Mouse (Mus musculus) MEL (cell line): Measurements from ENCODE around the gene Tmem260. TPM values are rescaled to one million over a fixed set of nuclear protein-coding genes. Genes with fewer than 3 reads are reported as not detected.

ENCODE experiments used
- DNase-seq: peaks from one replicate; pipeline ENCODE4 v3.0.0; 2011; ENCODE audit warnings: low read depth, low spot score
- H3K27ac ChIP-seq: 2 replicates; pipeline ENCODE4 v1.5.1; 2012; ENCODE audit warnings: low read depth, mild to moderate bottlenecking, control low read depth, low read length, moderate library complexity; ENCODE audit not compliant: control insufficient read depth
- H3K27me3 ChIP-seq, 2 experiments: fragments of 150-350 bp in 1 of 2; sonication (generic) in 1 of 2; 2 replicates each; pipeline ENCODE4 v1.6.1; 2012; ENCODE audit warnings: low read length in 2 of 2, mild to moderate bottlenecking in 2 of 2, improper control_type of control experiment in 1 of 2, moderate library complexity in 1 of 2; ENCODE audit not compliant: insufficient read depth in 2 of 2, control insufficient read depth in 1 of 2
- H3K36me3 ChIP-seq, 2 experiments: 2 replicates each; pipeline ENCODE4 v1.6.1; 2012 to 2014; ENCODE audit warnings: low read length in 2 of 2, improper control_type of control experiment in 1 of 2, inconsistent platforms in 1 of 2, mild to moderate bottlenecking in 1 of 2; ENCODE audit not compliant: insufficient read depth in 2 of 2, control insufficient read depth in 1 of 2
- H3K4me1 ChIP-seq, 2 experiments: fragments of 150-350 bp in 1 of 2; sonication (generic) in 1 of 2; 2 replicates each; pipeline ENCODE4 v1.6.1; 2012; ENCODE audit warnings: low read length in 2 of 2, improper control_type of control experiment in 1 of 2, mild to moderate bottlenecking in 1 of 2; ENCODE audit not compliant: insufficient read depth in 2 of 2, control insufficient read depth in 1 of 2
- H3K4me3 ChIP-seq, 2 experiments: fragments of 150-350 bp in 1 of 2; sonication (generic) in 1 of 2; 2 replicates each; pipeline ENCODE4 v1.5.1; 2012; ENCODE audit warnings: low read depth in 2 of 2, low read length in 2 of 2, mild to moderate bottlenecking in 2 of 2, moderate library complexity in 2 of 2, control low read depth in 1 of 2, improper control_type of control experiment in 1 of 2; ENCODE audit not compliant: control insufficient read depth in 1 of 2, insufficient read depth in 1 of 2
- H3K79me2 ChIP-seq: 2 replicates; pipeline ENCODE4 v1.6.1; 2012; ENCODE audit warnings: mild to moderate bottlenecking, low read length, moderate library complexity; ENCODE audit not compliant: control insufficient read depth, poor library complexity, insufficient read depth
- H3K9ac ChIP-seq: 2 replicates; pipeline ENCODE4 v1.6.1; 2012; ENCODE audit warnings: low read depth, mild to moderate bottlenecking, control low read depth, low read length, moderate library complexity; ENCODE audit not compliant: control insufficient read depth, poor library complexity, severe bottlenecking
- H3K9me3 ChIP-seq: fragments of 150-350 bp; sonication (generic); replicated peaks from 2 replicates; pipeline ENCODE4 v1.6.1; 2012; ENCODE audit warnings: mild to moderate bottlenecking, low read length, improper control_type of control experiment, moderate library complexity; ENCODE audit not compliant: insufficient read depth
- BHLHE40 ChIP-seq: IDR thresholded peaks from 2 replicates; pipeline ENCODE4 v1.6.1; 2012; ENCODE audit warnings: low read depth, mild to moderate bottlenecking, inconsistent platforms, low read length, improper control_type of control experiment, borderline replicate concordance
- CHD1 ChIP-seq: IDR thresholded peaks from 2 replicates; pipeline ENCODE4 v1.6.1; 2012; ENCODE audit warnings: low read depth, mild to moderate bottlenecking, inconsistent platforms, low read length, improper control_type of control experiment
- CHD2 ChIP-seq: IDR thresholded peaks from 2 replicates; pipeline ENCODE4 v1.6.1; 2011; ENCODE audit warnings: low read length, improper control_type of control experiment
- CTCF ChIP-seq, 3 experiments: IDR thresholded peaks in 2 of 3; conservative IDR thresholded peaks in 1 of 3; 2 replicates each; pipeline ENCODE4 v1.5.1; 2011 to 2012; ENCODE audit warnings: low read length in 3 of 3, low read depth in 2 of 3, mild to moderate bottlenecking in 2 of 3, improper control_type of control experiment in 1 of 3, inconsistent platforms in 1 of 3, mixed read lengths in 1 of 3, moderate library complexity in 1 of 3; ENCODE audit not compliant: control insufficient read depth in 1 of 3, insufficient read depth in 1 of 3, poor library complexity in 1 of 3, severe bottlenecking in 1 of 3
- E2F4 ChIP-seq: IDR thresholded peaks from 2 replicates; pipeline ENCODE4 v1.6.1; 2011; ENCODE audit warnings: low read depth, low read length, improper control_type of control experiment, borderline replicate concordance
- ELF1 ChIP-seq: IDR thresholded peaks from 2 replicates; pipeline ENCODE4 v1.6.1; 2014; ENCODE audit warnings: low read depth, mild to moderate bottlenecking, inconsistent platforms, low read length, improper control_type of control experiment, moderate library complexity
- EP300 ChIP-seq, 2 experiments: IDR thresholded peaks; 2 replicates each; pipeline ENCODE4 v1.6.1; 2011; ENCODE audit warnings: improper control_type of control experiment in 2 of 2, low read length in 2 of 2, low read depth in 1 of 2, mild to moderate bottlenecking in 1 of 2
- ETS1 ChIP-seq: IDR thresholded peaks from 2 replicates; pipeline ENCODE4 v1.6.1; 2012; ENCODE audit warnings: low read depth, mild to moderate bottlenecking, inconsistent platforms, low read length, improper control_type of control experiment, moderate library complexity
- GABPA ChIP-seq: IDR thresholded peaks from 2 replicates; pipeline ENCODE4 v1.6.1; 2012; ENCODE audit warnings: low read depth, mild to moderate bottlenecking, inconsistent platforms, low read length, improper control_type of control experiment, moderate library complexity
- GATA1 ChIP-seq: IDR thresholded peaks from 2 replicates; pipeline ENCODE4 v1.6.1; 2011; ENCODE audit warnings: low read depth, low read length, improper control_type of control experiment
- KAT2A ChIP-seq: conservative IDR thresholded peaks from 2 replicates; pipeline ENCODE4 v1.6.1; 2012; ENCODE audit warnings: low read depth, low read length, improper control_type of control experiment, inconsistent platforms
- MAFK ChIP-seq: IDR thresholded peaks from 2 replicates; pipeline ENCODE4 v1.6.1; 2011; ENCODE audit warnings: low read depth, mild to moderate bottlenecking, low read length, improper control_type of control experiment, borderline replicate concordance
- MAX ChIP-seq: IDR thresholded peaks from 2 replicates; pipeline ENCODE4 v1.6.1; 2011; ENCODE audit warnings: low read length, improper control_type of control experiment
- MAZ ChIP-seq: IDR thresholded peaks from 2 replicates; pipeline ENCODE4 v1.6.1; 2012; ENCODE audit warnings: low read depth, mild to moderate bottlenecking, inconsistent platforms, low read length, improper control_type of control experiment
- MEF2A ChIP-seq: IDR thresholded peaks from 2 replicates; pipeline ENCODE4 v1.6.1; 2014; ENCODE audit warnings: low read depth, mild to moderate bottlenecking, inconsistent platforms, low read length, improper control_type of control experiment; ENCODE audit not compliant: poor library complexity, insufficient replicate concordance, severe bottlenecking; ENCODE audit errors: extremely low read depth
- MXI1 ChIP-seq: IDR thresholded peaks from 2 replicates; pipeline ENCODE4 v1.6.1; 2011; ENCODE audit warnings: mild to moderate bottlenecking, low read depth, low read length, improper control_type of control experiment
- MYB ChIP-seq: IDR thresholded peaks from 2 replicates; pipeline ENCODE4 v1.6.1; 2011; ENCODE audit warnings: mild to moderate bottlenecking, low read depth, low read length, improper control_type of control experiment
- MYC ChIP-seq: IDR thresholded peaks from 2 replicates; pipeline ENCODE4 v1.6.1; 2011; ENCODE audit warnings: low read depth, mild to moderate bottlenecking, low read length, improper control_type of control experiment, moderate library complexity
- NELFE ChIP-seq: IDR thresholded peaks from 2 replicates; pipeline ENCODE4 v1.6.1; 2011; ENCODE audit warnings: low read depth, low read length, improper control_type of control experiment
- NRF1 ChIP-seq: IDR thresholded peaks from 2 replicates; pipeline ENCODE4 v1.6.1; 2014; ENCODE audit warnings: low read depth, mild to moderate bottlenecking, inconsistent platforms, low read length, improper control_type of control experiment, moderate library complexity; ENCODE audit not compliant: poor library complexity, insufficient read depth, severe bottlenecking
- POLR2A ChIP-seq, 2 experiments: IDR thresholded peaks; 2 replicates each; pipeline ENCODE4 v1.6.1; 2011 to 2012; ENCODE audit warnings: low read length in 2 of 2, mild to moderate bottlenecking in 2 of 2, control low read depth in 1 of 2, improper control_type of control experiment in 1 of 2, low read depth in 1 of 2, moderate library complexity in 1 of 2; ENCODE audit not compliant: control insufficient read depth in 1 of 2, insufficient read depth in 1 of 2, poor library complexity in 1 of 2
- POLR2AphosphoS2 ChIP-seq: IDR thresholded peaks from 2 replicates; pipeline ENCODE4 v1.6.1; 2011; ENCODE audit warnings: low read length, improper control_type of control experiment
- RAD21 ChIP-seq: IDR thresholded peaks from 2 replicates; pipeline ENCODE4 v1.6.1; 2011; ENCODE audit warnings: mild to moderate bottlenecking, low read depth, low read length, improper control_type of control experiment
- RCOR1 ChIP-seq: IDR thresholded peaks from 2 replicates; pipeline ENCODE4 v1.6.1; 2012; ENCODE audit warnings: low read depth, mild to moderate bottlenecking, inconsistent platforms, low read length, improper control_type of control experiment
- SIN3A ChIP-seq: IDR thresholded peaks from 2 replicates; pipeline ENCODE4 v1.6.1; 2012; ENCODE audit warnings: low read length, improper control_type of control experiment, inconsistent platforms
- SMC3 ChIP-seq: IDR thresholded peaks from 2 replicates; pipeline ENCODE4 v1.6.1; 2011; ENCODE audit warnings: low read depth, low read length, improper control_type of control experiment
- TAL1 ChIP-seq: IDR thresholded peaks from 2 replicates; pipeline ENCODE4 v1.6.1; 2012; ENCODE audit warnings: mild to moderate bottlenecking, inconsistent platforms, low read length, moderate library complexity, mixed read lengths
- TBP ChIP-seq: IDR thresholded peaks from 2 replicates; pipeline ENCODE4 v1.8.0; 2011; ENCODE audit warnings: low read depth, low read length, improper control_type of control experiment
- TCF12 ChIP-seq: IDR thresholded peaks from 2 replicates; pipeline ENCODE4 v1.6.1; 2014; ENCODE audit warnings: low read depth, mild to moderate bottlenecking, inconsistent platforms, low read length, improper control_type of control experiment, moderate library complexity
- UBTF ChIP-seq: IDR thresholded peaks from 2 replicates; pipeline ENCODE4 v1.6.1; 2012; ENCODE audit warnings: low read depth, mild to moderate bottlenecking, inconsistent platforms, low read length, improper control_type of control experiment, moderate library complexity, borderline replicate concordance; ENCODE audit not compliant: insufficient read depth
- USF1 ChIP-seq: IDR thresholded peaks from 2 replicates; pipeline ENCODE4 v1.6.1; 2014; ENCODE audit warnings: low read depth, mild to moderate bottlenecking, inconsistent platforms, low read length, improper control_type of control experiment, moderate library complexity
- USF2 ChIP-seq, 2 experiments: IDR thresholded peaks; 2 replicates each; pipeline ENCODE4 v1.6.1; 2011 to 2012; ENCODE audit warnings: improper control_type of control experiment in 2 of 2, low read length in 2 of 2, borderline replicate concordance in 1 of 2, inconsistent platforms in 1 of 2, low read depth in 1 of 2, mild to moderate bottlenecking in 1 of 2; ENCODE audit not compliant: insufficient read depth in 1 of 2
- ZC3H11A ChIP-seq: IDR thresholded peaks from 2 replicates; pipeline ENCODE4 v1.6.1; 2012; ENCODE audit warnings: low read depth, mild to moderate bottlenecking, inconsistent platforms, low read length, improper control_type of control experiment
- ZKSCAN1 ChIP-seq: IDR thresholded peaks from 2 replicates; pipeline ENCODE4 v1.6.1; 2012; ENCODE audit warnings: low read depth, mild to moderate bottlenecking, inconsistent platforms, low read length, improper control_type of control experiment, moderate library complexity
- ZMIZ1 ChIP-seq: IDR thresholded peaks from 2 replicates; pipeline ENCODE4 v1.6.1; 2012; ENCODE audit warnings: low read depth, mild to moderate bottlenecking, inconsistent platforms, low read length, improper control_type of control experiment, moderate library complexity
- polyA plus RNA-seq, 2 experiments: library from polyadenylated mRNA; stranded (reverse) in 1 of 2; unstranded in 1 of 2; fragments of >175 nt in 1 of 2; fragments of >200 nt in 1 of 2; gene quantifications; 2 replicates each; pipeline versions ENCODE4 v1.2.1 to v1.2.4; 2012; ENCODE audit warnings: low replicate concordance in 2 of 2, low read depth in 1 of 2; ENCODE audit not compliant: insufficient read length in 2 of 2, insufficient read depth in 1 of 2, missing spikeins in 1 of 2
- total RNA-seq: library from RNA; depleted of rRNA; stranded (reverse); fragments of 300-350 nt; gene quantifications from 2 replicates; pipeline ENCODE4 v1.2.3, GENCODE M21; 2012; rRNA removed

Gene Tmem260
- total RNA-seq (2.7 and 2.8 TPM in 2 replicates), polyA plus RNA-seq (1 to 10 TPM in 1 of 2 experiments, not detected in 1; 5.6 TPM)

DNA sequence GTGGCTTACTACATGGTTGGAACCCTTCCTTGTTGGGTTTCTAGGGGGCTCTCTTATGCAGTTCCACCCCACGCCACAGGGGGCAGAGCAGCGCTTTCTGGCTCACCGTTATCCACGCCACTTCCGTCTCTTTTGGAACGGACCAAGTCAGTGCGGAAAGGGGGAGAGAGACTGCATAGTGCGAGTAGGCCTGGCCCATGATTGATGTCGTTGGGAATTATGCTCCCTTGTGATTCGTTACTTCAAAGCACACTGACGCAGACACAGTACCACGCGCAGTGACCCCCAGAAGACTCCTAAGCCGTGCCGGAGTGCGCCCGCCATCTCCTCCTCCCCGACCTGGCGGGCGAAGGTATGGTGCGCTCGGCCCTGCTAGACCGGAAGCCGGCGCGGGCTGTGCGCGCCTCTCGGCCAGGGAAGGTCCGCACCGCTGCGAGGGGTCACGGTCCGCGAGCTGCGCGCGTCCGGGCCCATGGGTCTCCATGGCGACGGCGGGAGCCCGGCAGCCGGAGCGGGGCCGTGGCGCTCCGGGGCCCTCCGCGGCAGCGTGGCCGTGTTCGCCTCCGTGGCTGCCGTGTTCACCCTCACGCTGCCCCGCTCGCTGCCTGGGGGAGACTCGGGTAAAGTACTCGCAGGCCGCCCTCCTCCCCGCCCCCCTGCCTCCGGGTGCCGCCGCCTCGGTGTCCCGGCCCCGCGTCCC, at the start of gene Tmem260:
TSS of gene Tmem260 (plus strand) at position 141 of the 700 bp plus-strand sequence.
- Histone ChIP-seq H3K9me3 (no peaks in the 10 kb centered on the region; the same call in 1 of the 2 replicates), H3K27me3 (no peaks in the 10 kb centered on the region; a peak in 1 of 4 replicates), H3K4me3 (peak within 1 kb of the TSS; percentile 52 to 74), H3K27ac (peak within 1 kb of the TSS; percentile 62), H3K79me2 (peaks cover 7% of the 10 kb centered on the region), H3K9ac (peak within 1 kb of the TSS; percentile 79), H3K36me3 (peaks cover 0 to 5% of the 10 kb centered on the region in 2 experiments; a peak in 2 of 4 replicates), H3K4me1 (peaks cover 0 to 6% of the 10 kb centered on the region in 2 experiments; a peak in 1 of 4 replicates)
- DNase-seq, result peak; percentile 94
- TF ChIP-seq USF2 (IDR thresholded peaks at IDR 0.05; ENCODE audit: borderline replicate concordance in 1 of 2, insufficient read depth in 1 of 2, low read depth in 1 of 2, low read length in 2 of 2), result no peak
- no peak; a peak in 1 of 4 replicates for TF ChIP-seq EP300 (IDR thresholded peaks at IDR 0.05; ENCODE audit: low read depth in 1 of 2, low read length in 2 of 2)
- TF ChIP-seq RAD21, result no peak
- peak; percentile 34; the same call in 1 of the 2 replicates for TF ChIP-seq TCF12
- TF ChIP-seq ETS1, result peak; percentile 33; the same call in 1 of the 2 replicates
- TF ChIP-seq KAT2A, result peak; percentile 64; the same call in 1 of the 2 replicates
- TF ChIP-seq SMC3, result no peak
- peak; percentile 78; the same call in 1 of the 2 replicates for TF ChIP-seq GABPA
- no peak for TF ChIP-seq USF1
- TF ChIP-seq SIN3A, result peak; percentile 85
- no peak for TF ChIP-seq RCOR1
- no peak for TF ChIP-seq ZC3H11A
- no peak for TF ChIP-seq UBTF
- TF ChIP-seq GATA1, result no peak
- TF ChIP-seq TBP, result peak; percentile 77
- TF ChIP-seq BHLHE40, result no peak
- TF ChIP-seq POLR2A (IDR thresholded peaks at IDR 0.05; ENCODE audit: control insufficient read depth in 1 of 2, insufficient read depth in 1 of 2, low read depth in 1 of 2, low read length in 2 of 2, poor library complexity in 1 of 2), result peak; percentile 85 to 92
- TF ChIP-seq MYC, result peak; percentile 75; the same call in 1 of the 2 replicates
- peak; percentile 60 for TF ChIP-seq MAX
- no peak for TF ChIP-seq TAL1
- peak; percentile 85 for TF ChIP-seq ELF1
- TF ChIP-seq CHD1, result peak; percentile 99
- peak; percentile 79 for TF ChIP-seq NELFE
- no peak for TF ChIP-seq CHD2
- TF ChIP-seq NRF1, result no peak
- TF ChIP-seq MYB, result peak; percentile 63; the same call in 1 of the 2 replicates
- peak; percentile 60; the same call in 1 of the 2 replicates for TF ChIP-seq MXI1
- no peak for TF ChIP-seq MAFK
- TF ChIP-seq ZMIZ1, result peak; percentile 67; the same call in 1 of the 2 replicates
- no peak for TF ChIP-seq ZKSCAN1
- no peak for TF ChIP-seq MAZ
- peak; percentile 69 for TF ChIP-seq POLR2AphosphoS2
- TF ChIP-seq MEF2A, result no peak
- TF ChIP-seq E2F4, result no peak
- TF ChIP-seq CTCF (IDR thresholded peaks at IDR 0.05 in 2 of 3, conservative IDR thresholded peaks at IDR 0.05 in 1 of 3; ENCODE audit: control insufficient read depth in 1 of 3, insufficient read depth in 1 of 3, low read depth in 2 of 3, low read length in 3 of 3, poor library complexity in 1 of 3, severe bottlenecking in 1 of 3), result peak; percentile 65 to 84 (median 82)
